Mouse (Mus musculus): ENCODE results near the gene Rhox4e. TPM values are rescaled to one million over a fixed set of nuclear protein-coding genes. Genes with fewer than 3 reads are reported as not detected.
"Not testable (repeated sequence)": the region's sequence is repeated elsewhere in the genome, so short reads cannot be mapped to it uniquely, and the experiment has no call there.

The Rhox4e gene
- total RNA-seq (2021) = not detected

DNA sequence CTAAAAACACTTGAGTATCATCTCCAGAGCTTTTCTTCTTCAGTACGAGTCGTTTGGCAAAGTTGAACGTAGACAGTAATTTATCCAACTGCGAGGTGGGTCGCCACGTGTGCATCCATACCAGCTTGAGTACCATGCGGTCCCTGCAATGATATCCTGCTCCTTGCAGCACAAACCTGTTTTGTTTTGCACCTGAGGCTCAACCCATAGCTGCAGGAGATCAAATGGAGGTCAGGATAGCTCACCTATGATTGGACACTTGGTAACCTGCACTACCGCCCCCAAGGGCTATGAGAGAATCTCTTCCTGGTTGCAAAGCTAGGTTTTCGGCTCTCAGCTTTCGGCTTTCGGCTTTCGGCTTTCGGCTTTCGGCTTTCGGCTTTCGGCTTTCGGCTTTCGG is at the start of gene Rhox4e:
Gene Rhox4e, plus strand, starts transcription at position 301 of the 400 bp plus-strand sequence.
- DNase-seq (ENCODE audit: extremely low spot score in 1 of 2, low spot score in 1 of 2) = not testable (repeated sequence)

DNA sequence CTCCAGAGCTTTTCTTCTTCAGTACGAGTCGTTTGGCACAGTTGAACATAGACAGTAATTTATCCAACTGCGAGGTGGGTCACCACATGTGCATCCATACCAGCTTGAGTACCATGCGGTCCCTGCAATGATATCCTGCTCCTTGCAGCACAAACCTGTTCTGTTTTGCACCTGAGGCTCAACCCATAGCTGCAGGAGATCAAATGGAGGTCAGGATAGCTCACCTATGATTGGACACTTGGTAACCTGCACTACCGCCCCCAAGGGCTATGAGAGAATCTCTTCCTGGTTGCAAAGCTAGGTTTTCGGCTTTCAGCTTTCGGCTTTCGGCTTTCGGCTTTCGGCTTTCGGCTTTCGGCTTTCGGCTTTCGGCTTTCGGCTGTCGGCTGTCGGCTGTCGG is 43.2 kb upstream of the Rhox4e start, which contains the start of gene Rhox4d:
Gene Rhox4d, plus strand, starts transcription at position 301 of the 400 bp plus-strand sequence.
- not testable (repeated sequence) for DNase-seq (ENCODE audit: extremely low spot score in 1 of 2, low spot score in 1 of 2)

DNA sequence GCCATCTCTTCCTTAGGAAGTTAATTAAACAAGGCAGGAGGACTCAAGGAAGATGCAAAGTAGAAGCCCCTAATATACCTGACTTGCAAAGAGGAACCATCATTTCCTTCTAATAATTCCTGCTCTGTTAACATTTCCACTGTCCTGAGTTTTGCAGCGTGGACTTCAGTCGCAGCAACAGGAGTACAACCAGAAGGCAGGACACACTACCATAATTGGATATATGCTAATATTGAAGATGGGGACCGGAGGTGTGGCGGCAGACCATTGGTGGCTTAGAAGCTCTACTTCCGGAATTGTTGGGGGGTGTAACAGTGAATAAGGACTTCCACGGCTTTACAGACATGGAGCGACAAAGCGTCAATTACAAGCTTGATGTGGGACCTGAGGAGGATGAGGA is 27.1 kb upstream of the Rhox4e start, which contains the start of gene Rhox2e:
Gene Rhox2e, plus strand, starts transcription at position 301 of the 400 bp plus-strand sequence.
- not testable (repeated sequence) for DNase-seq (ENCODE audit: extremely low spot score in 1 of 2, low spot score in 1 of 2)

DNA sequence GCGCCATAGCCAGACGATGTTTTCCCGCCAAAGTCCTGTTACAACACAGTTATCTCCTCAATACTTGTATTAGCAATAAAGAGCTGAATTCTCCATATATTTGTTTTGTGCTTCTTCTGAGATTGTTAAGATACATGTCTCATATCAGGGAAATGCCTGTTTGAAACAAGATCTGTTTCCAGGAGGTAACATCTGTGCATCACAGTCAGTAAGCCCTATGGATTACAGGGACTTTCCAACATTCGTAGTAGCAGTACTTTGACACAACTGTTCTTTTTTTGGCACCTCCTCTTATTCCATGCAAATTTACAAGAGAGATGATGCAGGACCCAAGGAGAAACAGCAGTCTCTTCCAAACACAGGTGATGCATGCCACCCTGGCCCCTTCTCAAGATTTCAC is 15.5 kb upstream of the Rhox4e start, which contains the start of gene Rhox3e:
Gene Rhox3e, plus strand, starts transcription at position 301 of the 400 bp plus-strand sequence.
- DNase-seq (ENCODE audit: extremely low spot score in 1 of 2, low spot score in 1 of 2) = not testable (repeated sequence)

DNA sequence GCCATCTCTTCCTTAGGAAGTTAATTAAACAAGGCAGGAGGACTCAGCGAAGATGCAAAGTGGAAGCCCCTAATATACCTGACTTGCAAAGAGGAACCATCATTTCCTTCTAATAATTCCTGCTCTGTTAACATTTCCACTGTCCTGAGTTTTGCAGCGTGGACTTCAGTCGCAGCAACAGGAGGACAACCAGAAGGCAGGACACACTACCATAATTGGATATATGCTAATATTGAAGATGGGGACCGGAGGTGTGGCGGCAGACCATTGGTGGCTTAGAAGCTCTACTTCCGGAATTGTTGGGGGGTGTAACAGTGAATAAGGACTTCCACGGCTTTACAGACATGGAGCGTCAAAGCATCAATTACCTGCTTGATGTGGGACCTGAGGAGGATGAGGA is 13.9 kb downstream of the Rhox4e start, which contains the start of gene Rhox2f:
Gene Rhox2f, plus strand, starts transcription at position 301 of the 400 bp plus-strand sequence.
- not testable (repeated sequence) for DNase-seq (ENCODE audit: extremely low spot score in 1 of 2, low spot score in 1 of 2)

DNA sequence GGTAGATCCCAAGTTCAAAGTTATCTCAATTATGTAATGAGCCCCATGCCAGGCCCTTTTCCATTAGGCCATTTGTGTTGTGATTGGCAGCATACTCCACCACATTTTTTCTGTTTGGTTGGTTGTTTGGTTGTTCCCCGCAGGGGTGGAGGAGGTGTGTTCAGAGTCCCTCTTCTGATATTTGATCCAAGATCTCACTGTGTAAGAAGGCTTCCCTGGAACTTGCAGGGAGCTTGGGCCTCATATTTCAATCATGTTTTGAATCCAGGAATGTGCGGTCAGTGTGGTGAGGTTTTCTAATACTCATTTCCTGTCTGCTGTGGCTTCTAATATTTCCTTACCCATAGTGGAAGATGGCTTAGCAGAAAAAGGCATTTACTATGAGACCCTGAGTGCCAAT is 15.4 kb downstream of the Rhox4e start:
- not testable (repeated sequence) for DNase-seq (ENCODE audit: extremely low spot score in 1 of 2, low spot score in 1 of 2)

DNA sequence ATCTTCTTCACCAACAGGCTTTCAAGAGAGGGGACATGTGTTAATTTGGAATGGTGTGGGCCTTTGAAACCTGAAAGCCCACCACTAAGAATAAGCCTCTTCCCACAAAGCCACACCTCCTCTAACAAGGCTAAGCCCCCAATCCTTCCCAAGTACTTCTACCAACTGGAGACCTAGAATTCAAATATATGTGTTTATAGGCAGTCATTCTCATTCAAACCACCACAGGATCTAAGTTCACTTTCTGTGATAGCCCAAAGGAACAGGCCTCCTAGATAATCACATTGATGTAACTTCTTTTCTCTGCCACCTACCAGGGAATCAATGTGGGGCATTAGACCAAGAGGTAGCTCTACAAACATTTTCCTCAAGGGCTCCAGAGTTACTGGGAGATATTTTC is 23.5 kb downstream of the Rhox4e start, which contains the start of gene Rhox3f:
Gene Rhox3f, plus strand, starts transcription at position 301 of the 400 bp plus-strand sequence.
- not testable (repeated sequence) for DNase-seq (ENCODE audit: extremely low spot score in 1 of 2, low spot score in 1 of 2)

DNA sequence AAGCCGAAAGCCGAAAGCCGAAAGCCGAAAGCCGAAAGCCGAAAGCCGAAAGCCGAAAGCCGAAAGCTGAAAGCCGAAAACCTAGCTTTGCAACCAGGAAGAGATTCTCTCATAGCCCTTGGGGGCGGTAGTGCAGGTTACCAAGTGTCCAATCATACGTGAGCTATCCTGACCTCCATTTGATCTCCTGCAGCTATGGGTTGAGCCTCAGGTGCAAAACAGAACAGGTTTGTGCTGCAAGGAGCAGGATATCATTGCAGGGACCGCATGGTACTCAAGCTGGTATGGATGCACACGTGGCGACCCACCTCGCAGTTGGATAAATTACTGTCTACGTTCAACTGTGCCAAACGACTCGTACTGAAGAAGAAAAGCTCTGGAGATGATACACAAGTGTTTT is 50.4 kb downstream of the Rhox4e start, which contains the start of gene Rhox4f:
Gene Rhox4f, minus strand, starts transcription at position 101 of the 400 bp plus-strand sequence.
- not testable (repeated sequence) for DNase-seq (ENCODE audit: extremely low spot score in 1 of 2, low spot score in 1 of 2)

Other genes with a start within 250 kb of the Rhox4e start
- gene Rhox3a2, start 177.4 kb upstream of the Rhox4e start, total RNA-seq (2021) = not detected
- not detected for gene Rhox4a2, start 166.6 kb upstream of the Rhox4e start, total RNA-seq (2021)
- not detected for gene Rhox2b, start 145.3 kb upstream of the Rhox4e start, total RNA-seq (2021)
- gene Rhox4b, start 124.9 kb upstream of the Rhox4e start, total RNA-seq (2021) = not detected
- not detected for gene Rhox2c, start 103.7 kb upstream of the Rhox4e start, total RNA-seq (2021)
- gene Rhox3c, start 98.8 kb upstream of the Rhox4e start, total RNA-seq (2021) = not detected
- gene Rhox4c, start 77.1 kb upstream of the Rhox4e start, total RNA-seq (2021) = not detected
- gene Rhox2d, start 64.0 kb upstream of the Rhox4e start, total RNA-seq (2021) = not detected
- not detected for gene Rhox4d, start 43.1 kb upstream of the Rhox4e start, total RNA-seq (2021)
- not detected for gene Rhox2e, start 27.0 kb upstream of the Rhox4e start, total RNA-seq (2021)
- not detected for gene Rhox3e, start 15.4 kb upstream of the Rhox4e start, total RNA-seq (2021)
- not detected for gene Rhox2f, start 14.0 kb downstream of the Rhox4e start, total RNA-seq (2021)
- gene Rhox3f, start 23.6 kb downstream of the Rhox4e start, total RNA-seq (2021) = not detected
- not detected for gene Rhox4f, start 50.3 kb downstream of the Rhox4e start, total RNA-seq (2021)
- not detected for gene Rhox3g, start 71.2 kb downstream of the Rhox4e start, total RNA-seq (2021)
- not detected for gene Rhox2g, start 86.1 kb downstream of the Rhox4e start, total RNA-seq (2021)
- not detected for gene Rhox4g, start 93.9 kb downstream of the Rhox4e start, total RNA-seq (2021)
- gene Rhox3h, start 111.4 kb downstream of the Rhox4e start, total RNA-seq (2021) = not detected
- gene Rhox2h, start 115.9 kb downstream of the Rhox4e start, total RNA-seq (2021) = not detected
- gene Rhox5, start 247.4 kb downstream of the Rhox4e start, total RNA-seq (2021) = not detected